Mouse (Mus musculus): ENCODE measurements around the gene Gm28036. TPM values are rescaled to one million over a fixed set of nuclear protein-coding genes. Genes with fewer than 3 reads are reported as not detected.

Gene Gm28036
- 0.24 and 0.83 TPM in 2 replicates for polyA plus RNA-seq (2012; rRNA removed; ENCODE audit: low replicate concordance)

GRCm38 (mm10) chr2:156126992-156127391, at the start of gene Gm28036:
Gm28036 (minus strand) TSS chr2:156127092.

GRCm38 (mm10) chr2:156143953-156144724, 17.2 kb upstream of the Gm28036 start, which contains the start of the genes Romo1 and Nfs1:
Romo1 (plus strand) TSS chr2:156144039.
Nfs1 (minus strand) TSS chr2:156144186.

GRCm38 (mm10) chr2:156111358-156112079, 15.4 kb downstream of the Gm28036 start, which contains the start of the genes Cpne1 and Rbm12:
Cpne1 (minus strand) TSS chr2:156111965.
Rbm12 (minus strand) TSS chr2:156111978.

GRCm38 (mm10) chr2:156065099-156066041, 61.5 kb downstream of the Gm28036 start, which contains the start of gene Spag4:
Spag4 (plus strand) TSS chr2:156065175.

GRCm38 (mm10) chr2:156052816-156053215, 74.1 kb downstream of the Gm28036 start, which contains the start of gene Fer1l4:
Fer1l4 (minus strand) TSS chr2:156052947.

Other genes with a start within 250 kb of the Gm28036 start
- 6.6 and 8.5 TPM in 2 replicates for gene Uqcc1, start 196.8 kb downstream of the Gm28036 start, polyA plus RNA-seq (2012; rRNA removed; ENCODE audit: low replicate concordance)
- gene Gm15557, start 186.4 kb downstream of the Gm28036 start, polyA plus RNA-seq (2012; rRNA removed; ENCODE audit: low replicate concordance) = not detected in 2 replicates
- gene Gdf5, start 181.7 kb downstream of the Gm28036 start, polyA plus RNA-seq (2012; rRNA removed; ENCODE audit: low replicate concordance) = not detected in 2 replicates
- gene Cep250, start 170.6 kb downstream of the Gm28036 start, polyA plus RNA-seq (2012; rRNA removed; ENCODE audit: low replicate concordance) = 3.8 and 4.3 TPM in 2 replicates
- gene 6430550D23Rik, start 119.1 kb downstream of the Gm28036 start, polyA plus RNA-seq (2012; rRNA removed; ENCODE audit: low replicate concordance) = 1.4 and 1.9 TPM in 2 replicates
- 225 and 402 TPM in 2 replicates for gene Ergic3, start 119.0 kb downstream of the Gm28036 start, polyA plus RNA-seq (2012; rRNA removed; ENCODE audit: low replicate concordance)
- 0.30 and 10.9 TPM in 2 replicates for gene Fer1l4, start 74.1 kb downstream of the Gm28036 start, polyA plus RNA-seq (2012; rRNA removed; ENCODE audit: low replicate concordance)
- 0.27 and 0.93 TPM in 2 replicates for gene Spag4, start 61.9 kb downstream of the Gm28036 start, polyA plus RNA-seq (2012; rRNA removed; ENCODE audit: low replicate concordance)
- gene Cpne1, start 15.1 kb downstream of the Gm28036 start, polyA plus RNA-seq (2012; rRNA removed; ENCODE audit: low replicate concordance) = 27.7 and 40.4 TPM in 2 replicates
- gene Rbm12, start 15.1 kb downstream of the Gm28036 start, polyA plus RNA-seq (2012; rRNA removed; ENCODE audit: low replicate concordance) = 3.8 and 4.8 TPM in 2 replicates
- gene Romo1, start 16.9 kb upstream of the Gm28036 start, polyA plus RNA-seq (2012; rRNA removed; ENCODE audit: low replicate concordance) = 203 and 222 TPM in 2 replicates
- 27.1 and 41.1 TPM in 2 replicates for gene Nfs1, start 17.1 kb upstream of the Gm28036 start, polyA plus RNA-seq (2012; rRNA removed; ENCODE audit: low replicate concordance)
- 26.9 and 39.9 TPM in 2 replicates for gene Rbm39, start 53.1 kb upstream of the Gm28036 start, polyA plus RNA-seq (2012; rRNA removed; ENCODE audit: low replicate concordance)
- 3.6 and 4.3 TPM in 2 replicates for gene Phf20, start 69.4 kb upstream of the Gm28036 start, polyA plus RNA-seq (2012; rRNA removed; ENCODE audit: low replicate concordance)
- 0.27 and 0.44 TPM in 2 replicates for gene Cnbd2, start 185.2 kb upstream of the Gm28036 start, polyA plus RNA-seq (2012; rRNA removed; ENCODE audit: low replicate concordance)
- gene Scand1, start 185.6 kb upstream of the Gm28036 start, polyA plus RNA-seq (2012; rRNA removed; ENCODE audit: low replicate concordance) = 405 and 1,530 TPM in 2 replicates